In genomic region chr10:108929676-108930075, GRCm38 (mm10) we compare ENCODE assay signal across 18 mouse cellular contexts.
DNase-seq lines count a peak whose midpoint lies in the region; ATAC-seq and TF ChIP-seq lines count a peak whose summit lies in the region.
"Had no signal": no experiment of that assay in that cellular context is flagged by ENCODE, and none has a peak within 500 bp of the region (broad histone marks: within the 10 kb centered on the region; RNA-seq: fewer than 3 reads in every experiment).

No protein-coding gene starts in this region.

- no peaks in the 10 kb centered on the region for H3K9me3 ChIP-seq in hindbrain, embryonic 16.5 days (ENCODE audit: control insufficient read depth, low read length)
- H3K9me3 ChIP-seq in hindbrain, postnatal 0 days (ENCODE audit: low read length), result no peaks in the 10 kb centered on the region
- H3K9me3 ChIP-seq in CH12.LX (replicated peaks; ENCODE audit: low read length), result no peaks in the 10 kb centered on the region
- H3K9me3 ChIP-seq: embryonic facial prominence, embryonic 12.5 days; hindbrain, embryonic 10.5 days had no signal

- H3K9ac ChIP-seq in hindbrain, embryonic 16.5 days (ENCODE audit: low read depth, low read length), result no peak overlapping the region
- H3K9ac ChIP-seq in hindbrain, postnatal 0 days (replicated peaks; ENCODE audit: low read length), result no peak overlapping the region
- H3K9ac ChIP-seq in CH12.LX (ENCODE audit: insufficient read depth, low read depth), result no peak overlapping the region
- H3K9ac ChIP-seq: embryonic facial prominence, embryonic 12.5 days had no signal

- ATAC-seq in hindbrain, embryonic 16.5 days, result 0 out of 2 replicates have a peak, but pooled peaks have one; percentile 30
- ATAC-seq in hindbrain, postnatal 0 days, result no peak
- no peak for ATAC-seq in erythroid progenitor cell, adult 5-6 weeks (replicated peaks; ENCODE audit: low FRiP score, poor library complexity, severe bottlenecking)
- ATAC-seq: forebrain, embryonic 14.5 days had no signal

- in situ Hi-C loops in CH12.LX (cut with MboI; ENCODE audit: low pct_ligation_motif_present, low pct_unique_long_range_greater_than_20kb, low sequenced_read_pairs), result no loop called here

- H3K79me2 ChIP-seq in CH12.LX (replicated peaks; ENCODE audit: control insufficient read depth, extremely low read depth, insufficient read depth, poor library complexity, severe bottlenecking), result no peaks in the 10 kb centered on the region

- TF ChIP-seq EP300 in CH12.LX (IDR thresholded peaks at IDR 0.05; ENCODE audit: low read length), result no peak

- no peaks in the 10 kb centered on the region for H3K4me1 ChIP-seq in hindbrain, embryonic 16.5 days (ENCODE audit: control insufficient read depth, insufficient read depth, low read depth, low read length)
- H3K4me1 ChIP-seq in hindbrain, postnatal 0 days (ENCODE audit: insufficient read depth, low read length), result no peaks in the 10 kb centered on the region; the same call in 1 of the 2 replicates
- H3K4me1 ChIP-seq in CH12.LX (ENCODE audit: control insufficient read depth in 1 of 2, insufficient read depth in 2 of 2), result peaks cover 0 to 12% of the 10 kb centered on the region in 2 experiments; a peak in 1 of 4 replicates
- H3K4me1 ChIP-seq: embryonic facial prominence, embryonic 12.5 days; hindbrain, embryonic 10.5 days had no signal

- TF ChIP-seq CTCF in hindbrain, postnatal 0 days (IDR thresholded peaks at IDR 0.05; ENCODE audit: low read depth), result no peak
- TF ChIP-seq CTCF in left cerebral cortex, adult 2 months (IDR thresholded peaks at IDR 0.05), result no peak
- TF ChIP-seq CTCF in CH12.LX (conservative IDR thresholded peaks at IDR 0.05 in 1 of 2, IDR thresholded peaks at IDR 0.05 in 1 of 2; ENCODE audit: low read depth in 2 of 2, low read length in 2 of 2), result no peak

- H3K4me3 ChIP-seq in hindbrain, embryonic 16.5 days (ENCODE audit: low read length), result no peak overlapping the region
- no peak overlapping the region for H3K4me3 ChIP-seq in hindbrain, postnatal 0 days (ENCODE audit: low read length)
- no peak overlapping the region for H3K4me3 ChIP-seq in left cerebral cortex, adult 2 months
- no peak overlapping the region for H3K4me3 ChIP-seq in CH12.LX (replicated peaks in 1 of 3; ENCODE audit: low read depth in 2 of 3, low read length in 2 of 3, poor library complexity in 1 of 3)
- H3K4me3 ChIP-seq: embryonic facial prominence, embryonic 12.5 days; erythroblast, embryonic 14.5 days; hindbrain, embryonic 10.5 days had no signal

- intact Hi-C loops in left cerebral cortex, adult 2 months (cut with DNase I), result no loop called here
- intact Hi-C loops in left cerebral cortex, postnatal 10 days (cut with DNase I), result no loop called here

- H3K4me2 ChIP-seq in hindbrain, embryonic 16.5 days (ENCODE audit: low read length), result no peak overlapping the region
- no peak overlapping the region for H3K4me2 ChIP-seq in hindbrain, postnatal 0 days (ENCODE audit: low read depth, low read length)
- no peak overlapping the region for H3K4me2 ChIP-seq in CH12.LX (ENCODE audit: insufficient read depth, low read depth, poor library complexity, severe bottlenecking)
- H3K4me2 ChIP-seq: embryonic facial prominence, embryonic 12.5 days; midbrain, embryonic 11.5 days had no signal

- no peaks in the 10 kb centered on the region for H3K27me3 ChIP-seq in hindbrain, embryonic 16.5 days (replicated peaks; ENCODE audit: control insufficient read depth, insufficient read depth, low read length)
- H3K27me3 ChIP-seq in hindbrain, postnatal 0 days (ENCODE audit: insufficient read depth, low read length), result no peaks in the 10 kb centered on the region
- H3K27me3 ChIP-seq in CH12.LX (replicated peaks), result no peaks in the 10 kb centered on the region
- H3K27me3 ChIP-seq: embryonic facial prominence, embryonic 12.5 days had no signal

- no peak overlapping the region for H3K27ac ChIP-seq in hindbrain, embryonic 16.5 days (ENCODE audit: low read depth, low read length)
- no peak overlapping the region; the same call in 1 of the 2 replicates for H3K27ac ChIP-seq in hindbrain, postnatal 0 days
- H3K27ac ChIP-seq in left cerebral cortex, adult 2 months, result peak overlapping the region; percentile 15
- no peak overlapping the region for H3K27ac ChIP-seq in CH12.LX (ENCODE audit: insufficient read depth, low read depth)
- H3K27ac ChIP-seq: embryonic facial prominence, embryonic 12.5 days; hindbrain, embryonic 10.5 days had no signal

- DNase-seq in hindbrain, postnatal 0 days (ENCODE audit: low spot score), result no peak
- peak in 1 of 2 experiments; percentile 41 for DNase-seq in left cerebral cortex, adult 2 months (ENCODE audit: extremely low spot score in 1 of 2, low spot score in 2 of 2)
- DNase-seq in left cerebral cortex, postnatal 10 days (ENCODE audit: extremely low spot score in 1 of 2, low spot score in 2 of 2), result no peak
- peak; percentile 10 for DNase-seq in CH12.LX (ENCODE audit: extremely low read depth)
- DNase-seq in layer of hippocampus, postnatal 36 days, result peak; percentile 21 to 34
- DNase-seq in ovary, adult 18-20 months (ENCODE audit: low spot score), result no peak
- DNase-seq: kidney, adult 8-10 months; kidney, postnatal 36 days; liver; spleen, adult 18-20 months; thymus, postnatal 4 days had no signal

- TF ChIP-seq RAD21 in CH12.LX (IDR thresholded peaks at IDR 0.05; ENCODE audit: low read depth, low read length), result no peak

- no peaks in the 10 kb centered on the region for H3K36me3 ChIP-seq in hindbrain, embryonic 16.5 days (ENCODE audit: control insufficient read depth, insufficient read depth, low read length)
- H3K36me3 ChIP-seq in hindbrain, postnatal 0 days (ENCODE audit: insufficient read depth, low read length), result no peaks in the 10 kb centered on the region
- no peaks in the 10 kb centered on the region for H3K36me3 ChIP-seq in CH12.LX (replicated peaks in 1 of 2; ENCODE audit: control insufficient read depth in 1 of 2, insufficient read depth in 1 of 2, low read length in 1 of 2)
- H3K36me3 ChIP-seq: embryonic facial prominence, embryonic 12.5 days; hindbrain, embryonic 10.5 days had no signal

- dilution Hi-C loops in CH12.LX (cut with MboI; ENCODE audit: extremely low pct_ligation_motif_present, extremely low pct_unique_long_range_greater_than_20kb, low sequenced_read_pairs), result no loop called here

- WGBS in hindbrain, embryonic 16.5 days, result 72% methylated on average over 6 of the region's 6 CpGs
- WGBS in hindbrain, postnatal 0 days, result 72% methylated on average over 6 of the region's 6 CpGs

- no peak for TF ChIP-seq POLR2A in CH12.LX (IDR thresholded peaks at IDR 0.05; ENCODE audit: low read depth, low read length)

TF ChIP-seq in CH12.LX, 34 proteins besides CTCF, POLR2A, EP300 and RAD21:
- TF ChIP-seq TBP (conservative IDR thresholded peaks at IDR 0.05; ENCODE audit: low read depth, low read length) (no peak), USF1 (IDR thresholded peaks at IDR 0.05; ENCODE audit: low read depth, low read length) (no peak), MXI1 (IDR thresholded peaks at IDR 0.05; ENCODE audit: low read depth, low read length) (no peak), NELFE (IDR thresholded peaks at IDR 0.05; ENCODE audit: low read depth, low read length) (no peak), MEF2A (IDR thresholded peaks at IDR 0.05; ENCODE audit: borderline replicate concordance, low read depth, low read length) (no peak), MYC (IDR thresholded peaks at IDR 0.05; ENCODE audit: low read depth, low read length) (no peak), UBTF (IDR thresholded peaks at IDR 0.05; ENCODE audit: low read depth, low read length) (no peak)

Comparison
In these comparisons a context has a peak if more than half of its experiments do, and no peak if none do; other contexts are left out.
1. DNase-seq: peak in CH12.LX (single experiment) and layer of hippocampus, postnatal 36 days (2 of 2); none in hindbrain, postnatal 0 days (single experiment), left cerebral cortex, postnatal 10 days (0 of 2) and ovary, adult 18-20 months (single experiment).